Mouse (Mus musculus) neural tube, embryonic 10.5 days (tissue): Measurements from ENCODE around the gene Il17re.

Experiments used
- DNase-seq: peaks from one replicate; pipeline ENCODE4 v3.0.0-alpha.2; 2017; ENCODE audit warnings: low spot score; ENCODE audit errors: extremely low spot score

Il17re gene

GRCm38 (mm10) chr6:113457952-113458534 is at the start of gene Il17re:
Gene Il17re, plus strand, starts transcription at chr6:113458484.
- no peak for DNase-seq

GRCm38 (mm10) chr6:113410001-113410400 is 48.3 kb upstream of the Il17re start:
- DNase-seq, result no peak

GRCm38 (mm10) chr6:113416416-113416815 is 41.9 kb upstream of the Il17re start:
- no peak for DNase-seq

GRCm38 (mm10) chr6:113418441-113419198 is 39.7 kb upstream of the Il17re start:
- no peak for DNase-seq

- DNase-seq, result peak; percentile 97
Observed at GRCm38 (mm10) chr6:113419199-113419587, 39.1 kb upstream of the Il17re start, which contains the start of gene Rpusd3. Gene Rpusd3, minus strand, starts transcription at chr6:113419340.

- DNase-seq, result no peak
Observed at GRCm38 (mm10) chr6:113423000-113423399, 35.3 kb upstream of the Il17re start.

- no peak for DNase-seq
Observed at GRCm38 (mm10) chr6:113424187-113424586, 34.1 kb upstream of the Il17re start.

- no peak for DNase-seq
Observed at GRCm38 (mm10) chr6:113426696-113427095, 31.6 kb upstream of the Il17re start.

- DNase-seq, result peak; percentile 47
Observed at GRCm38 (mm10) chr6:113427397-113427796, 30.9 kb upstream of the Il17re start.

GRCm38 (mm10) chr6:113428006-113428405 is 30.3 kb upstream of the Il17re start:
- no peak for DNase-seq

GRCm38 (mm10) chr6:113429965-113430364 is 28.3 kb upstream of the Il17re start:
- DNase-seq, result no peak

- no peak for DNase-seq
Observed at GRCm38 (mm10) chr6:113430846-113431245, 27.4 kb upstream of the Il17re start.

GRCm38 (mm10) chr6:113431801-113432200 is 26.5 kb upstream of the Il17re start:
- DNase-seq, result no peak

- no peak for DNase-seq
Observed at GRCm38 (mm10) chr6:113433661-113434060, 24.6 kb upstream of the Il17re start.

GRCm38 (mm10) chr6:113434691-113435090 is 23.6 kb upstream of the Il17re start:
- DNase-seq, result no peak

GRCm38 (mm10) chr6:113435664-113436205 is 22.5 kb upstream of the Il17re start, which contains the start of gene Cidec:
Gene Cidec, minus strand, starts transcription at chr6:113435760.
- DNase-seq, result no peak

GRCm38 (mm10) chr6:113437135-113437534 is 21.1 kb upstream of the Il17re start:
- DNase-seq, result no peak

- DNase-seq, result no peak
Observed at GRCm38 (mm10) chr6:113438721-113439430, 19.4 kb upstream of the Il17re start.

- DNase-seq, result no peak
Observed at GRCm38 (mm10) chr6:113440686-113441085, 17.6 kb upstream of the Il17re start.

- DNase-seq, result peak; percentile 75
Observed at GRCm38 (mm10) chr6:113441147-113441680, 17.1 kb upstream of the Il17re start.

GRCm38 (mm10) chr6:113442087-113442441 is 16.2 kb upstream of the Il17re start:
- no peak for DNase-seq
